Mouse (Mus musculus): ENCODE data around the gene Spef1. TPM values are rescaled to one million over a fixed set of nuclear protein-coding genes. Genes with fewer than 3 reads are reported as not detected.
A peak's percentile ranks its signal among the peaks of the same experiment; 100 is the strongest.

Gene Spef1
- polyA plus RNA-seq, 1 experiment from 2014 or later, result 12.5 TPM

- no peak overlapping the region for H3K27ac ChIP-seq
- 80% methylated on average over 2 of the region's 2 CpGs for WGBS
- ATAC-seq, result no peak
- H3K4me3 ChIP-seq, result no peak overlapping the region
- no peak overlapping the region for H3K4me2 ChIP-seq
- peaks cover 10% of the 10 kb centered on the region for H3K27me3 ChIP-seq
- H3K9ac ChIP-seq, result no peak overlapping the region
- H3K4me1 ChIP-seq, result 0 out of 2 replicates have a peak, but pooled peaks cover 4% of the 10 kb centered on the region
- no peaks in the 10 kb centered on the region for H3K9me3 ChIP-seq (replicated peaks)
- H3K36me3 ChIP-seq (ENCODE audit: poor library complexity, severe bottlenecking), result 0 out of 2 replicates have a peak, but pooled peaks cover 2% of the 10 kb centered on the region
Measured at GRCm38 (mm10) chr2:131166172-131166571, 20.9 kb downstream of the Spef1 start.

GRCm38 (mm10) chr2:131163924-131164323, 23.2 kb downstream of the Spef1 start:
- H3K27ac ChIP-seq, result no peak overlapping the region
- H3K36me3 ChIP-seq (ENCODE audit: poor library complexity, severe bottlenecking), result no peaks in the 10 kb centered on the region
- no peak overlapping the region for H3K4me2 ChIP-seq
- no peak overlapping the region for H3K4me3 ChIP-seq
- no peaks in the 10 kb centered on the region for H3K27me3 ChIP-seq
- no peak overlapping the region for H3K9ac ChIP-seq
- no peaks in the 10 kb centered on the region for H3K9me3 ChIP-seq (replicated peaks)
- peaks cover 11% of the 10 kb centered on the region for H3K4me1 ChIP-seq
- ATAC-seq, result no peak
- 82% methylated on average over 7 of the region's 7 CpGs for WGBS

GRCm38 (mm10) chr2:131160671-131161111, 26.4 kb downstream of the Spef1 start:
- under 1% methylated on average over 17 of the region's 17 CpGs for whole genome bisulfite sequencing
- H3K4me3 ChIP-seq, result peak overlapping the region; percentile 74

DNA sequence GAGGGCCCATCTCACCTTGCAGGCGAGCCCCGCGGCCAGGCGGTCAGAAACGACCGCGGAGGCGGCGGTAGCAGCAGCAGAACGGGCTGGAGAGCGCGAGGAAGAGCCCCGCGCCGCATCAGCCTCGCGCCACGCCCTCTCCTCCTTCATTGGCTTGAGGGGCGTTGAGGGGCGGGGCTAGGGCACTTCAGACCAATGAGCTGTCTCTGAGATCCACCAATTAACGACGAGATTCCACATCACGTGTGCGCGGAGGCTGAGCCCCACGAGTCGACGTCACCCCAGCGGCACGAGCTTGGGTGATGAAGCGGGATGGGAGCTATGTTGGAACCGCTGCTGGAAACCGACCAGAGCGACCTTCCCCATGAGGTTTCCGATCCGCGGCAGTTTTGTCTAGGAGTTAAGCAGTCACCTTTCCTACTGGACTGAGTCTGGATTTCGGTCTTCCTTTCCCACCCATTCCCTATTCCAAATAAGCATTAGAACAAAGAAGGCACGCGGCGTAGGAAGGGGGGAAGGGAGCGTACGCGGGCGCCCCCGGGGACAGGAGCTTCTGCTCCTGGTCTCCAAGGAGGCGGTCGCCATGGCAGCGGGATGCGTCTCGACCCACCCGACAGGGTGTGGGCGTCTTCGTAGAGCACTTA, 27.0 kb downstream of the Spef1 start, which contains the start of gene 1700037H04Rik:
Gene 1700037H04Rik (minus strand): TSS at position 144 of the 644 bp plus-strand sequence.
- Histone ChIP-seq H3K4me3 (peak within 1 kb of the TSS; percentile 74), H3K4me1 (peaks cover 32% of the 10 kb centered on the region), H3K9ac (peak within 1 kb of the TSS; percentile 86), H3K9me3 (replicated peaks) (no peaks in the 10 kb centered on the region), H3K27me3 (no peaks in the 10 kb centered on the region), H3K36me3 (ENCODE audit: poor library complexity, severe bottlenecking) (peaks cover 7% of the 10 kb centered on the region; the same call in 1 of the 2 replicates), H3K27ac (peak within 1 kb of the TSS; percentile 95), H3K4me2 (peak within 1 kb of the TSS; percentile 97)
- peak; percentile 98 for ATAC-seq
- WGBS, result under 1% methylated on average over 54 of the region's 54 CpGs

More at GRCm38 (mm10) chr2:131160671-131161111, 26.4 kb downstream of the Spef1 start:
- Histone ChIP-seq H3K4me2 (peak overlapping the region; percentile 97), H3K4me1 (peaks cover 32% of the 10 kb centered on the region), H3K9me3 (replicated peaks) (no peaks in the 10 kb centered on the region), H3K9ac (peak overlapping the region; percentile 75), H3K36me3 (ENCODE audit: poor library complexity, severe bottlenecking) (0 out of 2 replicates have a peak, but pooled peaks cover under 1% of the 10 kb centered on the region), H3K27ac (peak overlapping the region; percentile 95), H3K27me3 (no peaks in the 10 kb centered on the region)
- no peak for ATAC-seq

DNA sequence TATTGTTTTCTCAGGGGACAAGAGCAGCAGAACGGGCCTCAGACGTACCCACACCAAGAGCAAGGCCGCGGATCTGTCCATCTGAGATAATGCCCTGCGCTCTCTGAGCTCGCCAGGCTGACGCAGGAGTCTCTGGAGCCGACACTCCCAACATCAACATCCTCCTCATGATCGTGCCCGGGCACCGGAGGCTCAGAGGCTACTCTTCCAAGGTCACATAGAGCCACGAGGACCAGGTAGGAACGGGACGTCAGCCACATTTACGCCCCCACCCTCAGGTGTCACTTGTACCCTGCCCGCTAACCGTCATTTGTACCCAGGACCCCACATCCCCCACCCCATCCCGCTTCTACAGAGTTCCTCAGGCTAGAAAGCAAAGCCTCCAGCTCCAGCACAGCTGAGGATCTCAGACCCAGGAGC, 27.6 kb downstream of the Spef1 start:
- Histone ChIP-seq H3K27me3 (no peaks in the 10 kb centered on the region), H3K4me2 (peak overlapping the region; percentile 97), H3K9me3 (replicated peaks) (no peaks in the 10 kb centered on the region), H3K36me3 (ENCODE audit: poor library complexity, severe bottlenecking) (peaks cover 13% of the 10 kb centered on the region; the same call in 1 of the 2 replicates), H3K27ac (peak overlapping the region; percentile 68), H3K4me1 (peaks cover 32% of the 10 kb centered on the region), H3K4me3 (peak overlapping the region; percentile 74), H3K9ac (peak overlapping the region; percentile 86)
- peak; percentile 72; the same call in 1 of the 2 replicates for ATAC-seq
- 1% methylated on average over 18 of the region's 18 CpGs for WGBS

DNA sequence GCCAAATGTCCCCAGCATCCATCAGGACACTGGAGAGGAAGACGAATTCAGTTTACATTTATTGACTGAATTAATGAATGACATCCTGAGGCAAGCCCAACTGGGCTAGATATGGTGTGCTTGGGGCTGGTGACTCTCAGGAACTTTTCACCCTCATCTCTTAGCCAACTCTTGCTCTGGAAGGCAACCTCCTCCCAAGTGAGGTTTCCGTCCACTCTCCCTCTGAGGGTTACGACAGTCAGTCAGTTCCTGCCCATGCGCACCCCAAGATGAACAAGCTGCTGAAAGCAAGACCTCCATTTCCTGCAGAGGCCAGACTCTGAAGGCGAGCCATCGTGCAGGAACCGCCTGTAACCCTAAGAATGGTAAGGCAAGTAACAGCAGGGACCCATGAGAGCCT, 30.1 kb downstream of the Spef1 start:
- WGBS, result 93% methylated on average over 7 of the region's 7 CpGs
- H3K4me2 ChIP-seq, result no peak overlapping the region
- peaks cover 32% of the 10 kb centered on the region for H3K4me1 ChIP-seq
- 0 out of 2 replicates have a peak overlapping the region, but pooled peaks have one; percentile 21 for H3K9ac ChIP-seq
- H3K27me3 ChIP-seq, result no peaks in the 10 kb centered on the region
- no peak overlapping the region for H3K27ac ChIP-seq
- H3K36me3 ChIP-seq (ENCODE audit: poor library complexity, severe bottlenecking), result peaks cover 29% of the 10 kb centered on the region
- no peaks in the 10 kb centered on the region for H3K9me3 ChIP-seq (replicated peaks)
- ATAC-seq, result no peak
- H3K4me3 ChIP-seq, result no peak overlapping the region

- Histone ChIP-seq H3K36me3 (ENCODE audit: poor library complexity, severe bottlenecking) (peaks cover 57% of the 10 kb centered on the region), H3K4me1 (peaks cover 22% of the 10 kb centered on the region), H3K27ac (no peak overlapping the region), H3K4me3 (no peak overlapping the region), H3K4me2 (no peak overlapping the region), H3K27me3 (no peaks in the 10 kb centered on the region), H3K9ac (no peak overlapping the region), H3K9me3 (replicated peaks) (no peaks in the 10 kb centered on the region)
- WGBS, result 91% methylated on average over 4 of the region's 4 CpGs
- no peak for ATAC-seq
Measured at GRCm38 (mm10) chr2:131154036-131154435, 33.0 kb downstream of the Spef1 start.

DNA sequence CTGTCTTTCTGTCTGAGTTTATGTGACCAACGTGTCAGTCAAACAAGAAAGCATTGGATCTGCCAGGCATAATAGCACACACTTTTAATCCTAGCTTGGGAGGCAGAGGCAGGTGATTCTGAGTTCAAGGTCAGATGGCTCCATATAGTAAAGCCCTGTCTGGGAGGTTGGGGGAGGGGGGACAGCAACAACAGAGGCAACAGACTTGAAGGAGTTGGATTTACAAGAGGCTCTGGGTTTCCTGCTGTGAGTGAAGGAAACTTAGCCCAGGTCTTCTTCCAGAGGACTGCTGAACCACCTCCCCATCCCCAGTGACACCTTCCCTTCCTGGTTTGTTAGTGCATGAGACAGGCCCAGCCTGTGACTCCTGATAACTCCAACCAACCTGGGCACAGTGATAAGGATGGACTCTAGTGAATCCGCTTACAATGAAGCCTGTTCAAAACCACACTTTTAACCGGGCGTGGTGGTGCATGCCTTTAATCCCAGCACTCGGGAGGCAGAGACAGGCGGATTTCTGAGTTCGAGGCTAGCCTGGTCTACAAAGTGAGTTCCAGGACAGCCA, 34.8 kb downstream of the Spef1 start:
- no peaks in the 10 kb centered on the region for H3K9me3 ChIP-seq (replicated peaks)
- ATAC-seq, result no peak
- H3K4me1 ChIP-seq, result peaks cover 4% of the 10 kb centered on the region; the same call in 1 of the 2 replicates
- H3K27ac ChIP-seq, result no peak overlapping the region
- no peak overlapping the region for H3K9ac ChIP-seq
- H3K4me2 ChIP-seq, result no peak overlapping the region
- 92% methylated on average over 7 of the region's 7 CpGs for WGBS
- H3K27me3 ChIP-seq, result no peaks in the 10 kb centered on the region
- H3K4me3 ChIP-seq, result no peak overlapping the region
- peaks cover 75% of the 10 kb centered on the region for H3K36me3 ChIP-seq (ENCODE audit: poor library complexity, severe bottlenecking)

GRCm38 (mm10) chr2:131149254-131149578, 37.9 kb downstream of the Spef1 start:
- H3K4me2 ChIP-seq, result no peak overlapping the region
- no peaks in the 10 kb centered on the region for H3K9me3 ChIP-seq (replicated peaks)
- ATAC-seq, result no peak
- no peak overlapping the region for H3K27ac ChIP-seq
- H3K9ac ChIP-seq, result no peak overlapping the region
- H3K27me3 ChIP-seq, result no peaks in the 10 kb centered on the region
- WGBS, result 93% methylated on average over 3 of the region's 3 CpGs
- H3K36me3 ChIP-seq (ENCODE audit: poor library complexity, severe bottlenecking), result peaks cover 92% of the 10 kb centered on the region
- no peaks in the 10 kb centered on the region for H3K4me1 ChIP-seq
- H3K4me3 ChIP-seq, result no peak overlapping the region

DNA sequence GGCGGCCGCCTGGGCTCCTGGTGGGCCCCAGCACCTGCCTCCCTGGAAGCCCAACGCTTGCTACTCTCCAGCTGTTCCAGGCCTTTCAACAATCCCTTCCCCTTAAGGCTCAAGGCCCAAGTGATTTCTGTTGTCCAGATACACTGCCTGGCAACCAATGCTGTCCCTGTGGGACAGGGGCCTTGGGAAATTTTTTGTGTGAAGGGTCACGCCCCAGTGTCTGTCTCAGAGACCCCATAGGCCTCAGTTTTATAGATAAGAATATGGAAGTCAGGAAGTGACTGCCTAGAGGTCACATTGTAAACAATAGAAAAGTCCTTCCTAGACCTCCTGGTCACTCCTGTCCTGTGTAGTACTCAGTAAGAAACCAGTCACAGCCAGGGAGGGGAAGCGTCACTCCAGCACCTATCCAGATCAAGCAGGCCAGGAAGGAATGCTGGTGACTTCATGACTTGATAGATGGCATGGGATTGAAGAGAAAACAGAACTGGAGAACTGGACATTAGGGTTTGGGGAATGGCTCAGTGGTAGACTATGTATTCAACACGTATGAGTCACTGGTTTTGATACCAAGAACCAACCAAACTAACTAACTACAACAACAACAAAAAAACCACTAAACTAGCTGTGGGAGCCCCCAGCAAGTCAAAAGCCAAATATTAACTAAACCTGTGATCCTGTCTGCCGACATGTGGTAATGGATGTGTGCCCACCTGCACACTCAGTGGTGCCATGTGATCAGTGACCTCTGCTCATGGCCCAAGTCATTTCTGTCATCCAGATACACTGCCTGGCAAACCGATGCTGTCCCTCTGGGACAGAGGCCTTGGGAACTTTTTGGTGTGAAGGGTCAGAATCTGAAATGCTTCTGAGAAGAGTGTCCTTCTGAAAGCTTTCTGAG, 38.5 kb downstream of the Spef1 start:
- peaks cover 95% of the 10 kb centered on the region for H3K36me3 ChIP-seq (ENCODE audit: poor library complexity, severe bottlenecking)
- no peaks in the 10 kb centered on the region for H3K4me1 ChIP-seq
- 94% methylated on average over 8 of the region's 8 CpGs for WGBS
- no peak overlapping the region for H3K4me3 ChIP-seq
- H3K27ac ChIP-seq, result no peak overlapping the region
- ATAC-seq, result no peak
- no peaks in the 10 kb centered on the region for H3K9me3 ChIP-seq (replicated peaks)
- no peaks in the 10 kb centered on the region for H3K27me3 ChIP-seq
- H3K9ac ChIP-seq, result no peak overlapping the region
- H3K4me2 ChIP-seq, result no peak overlapping the region

- Histone ChIP-seq H3K4me1 (peaks cover 8% of the 10 kb centered on the region), H3K9me3 (replicated peaks) (no peaks in the 10 kb centered on the region), H3K36me3 (ENCODE audit: poor library complexity, severe bottlenecking) (peaks cover 85% of the 10 kb centered on the region), H3K27ac (no peak overlapping the region), H3K4me2 (no peak overlapping the region), H3K9ac (no peak overlapping the region), H3K27me3 (no peaks in the 10 kb centered on the region), H3K4me3 (no peak overlapping the region)
- 95% methylated on average over 8 of the region's 8 CpGs for WGBS
- ATAC-seq, result no peak
Measured at GRCm38 (mm10) chr2:131147043-131147365, 40.1 kb downstream of the Spef1 start.
